Mouse (Mus musculus) C2C12 (cell line): Measurements from ENCODE around the gene Gmds. TPM values are rescaled to one million over a fixed set of nuclear protein-coding genes. Genes with fewer than 3 reads are reported as not detected.

Experiments
- H3K27me3 ChIP-seq: one replicate; pipeline ENCODE4 v1.6.1; 2011; ENCODE audit not compliant: control insufficient read depth, insufficient read depth, insufficient read length
- H3K36me3 ChIP-seq: one replicate; pipeline ENCODE4 v1.6.1; 2011; ENCODE audit not compliant: control insufficient read depth, insufficient read depth
- H3K4me3 ChIP-seq: one replicate; pipeline ENCODE4 v1.5.1; 2011; ENCODE audit warnings: mild to moderate bottlenecking, control low read depth; ENCODE audit not compliant: poor library complexity, insufficient read depth, severe bottlenecking
- H3K79me2 ChIP-seq: one replicate; pipeline ENCODE4 v1.6.1; 2011; ENCODE audit not compliant: control insufficient read depth, insufficient read depth
- H3K79me3 ChIP-seq: one replicate; pipeline ENCODE4 v1.6.1; 2011; ENCODE audit warnings: low read depth, control low read depth
- H3ac ChIP-seq: one replicate; pipeline ENCODE3; 2011; ENCODE audit warnings: low read depth; ENCODE audit not compliant: control insufficient read depth, insufficient read length
- CEBPB ChIP-seq: IDR thresholded peaks from one replicate; pipeline ENCODE4 v1.6.1; 2011; ENCODE audit warnings: low read depth, mild to moderate bottlenecking, control low read depth, moderate library complexity
- CTCF ChIP-seq: IDR thresholded peaks from one replicate; pipeline ENCODE4 v1.5.1; 2011; ENCODE audit not compliant: control insufficient read depth, insufficient read depth, insufficient read length
- FOSL1 ChIP-seq: IDR thresholded peaks from one replicate; pipeline ENCODE4 v1.8.0; 2011; ENCODE audit warnings: mild to moderate bottlenecking, low read length; ENCODE audit not compliant: poor library complexity, insufficient read depth, severe bottlenecking
- MAX ChIP-seq: IDR thresholded peaks from one replicate; pipeline ENCODE4 v1.6.1; 2011; ENCODE audit warnings: mild to moderate bottlenecking, control low read depth
- MYOD1 ChIP-seq: IDR thresholded peaks from one replicate; pipeline ENCODE4 v1.6.1; 2011; ENCODE audit warnings: low read depth; ENCODE audit not compliant: control insufficient read depth, insufficient read length
- MYOG ChIP-seq: IDR thresholded peaks from one replicate; pipeline ENCODE4 v1.6.1; 2011; ENCODE audit not compliant: control insufficient read depth, insufficient read length; ENCODE audit errors: extremely low read depth
- USF1 ChIP-seq: IDR thresholded peaks from one replicate; pipeline ENCODE4 v1.6.1; 2011; ENCODE audit warnings: low read depth, mild to moderate bottlenecking, control low read depth, moderate library complexity
- polyA plus RNA-seq: library from polyadenylated mRNA; unstranded; fragments of >200 nt; fragmentation: generic; extraction: Trizol; gene quantifications from one replicate; pipeline ENCODE4 v1.2.1, GENCODE M21; 2012; ENCODE audit warnings: missing spikeins

The Gmds gene
- polyA plus RNA-seq, 1 experiment: 21.1 TPM

- TF ChIP-seq CTCF: no peak
- no peak for TF ChIP-seq FOSL1
- TF ChIP-seq CEBPB: no peak
- TF ChIP-seq MYOD1: no peak
- TF ChIP-seq USF1: no peak
- TF ChIP-seq MAX: no peak
- TF ChIP-seq MYOG: no peak
- H3ac ChIP-seq: no peak overlapping the region
- no peaks in the 10 kb centered on the region for H3K27me3 ChIP-seq
- H3K79me2 ChIP-seq: no peaks in the 10 kb centered on the region
- no peaks in the 10 kb centered on the region for H3K79me3 ChIP-seq
- no peaks in the 10 kb centered on the region for H3K36me3 ChIP-seq
- H3K4me3 ChIP-seq: no peak overlapping the region
Observed at GRCm38 (mm10) chr13:32088303-32088977, 250.1 kb downstream of the Gmds start.

GRCm38 (mm10) chr13:32080520-32081249, 257.9 kb downstream of the Gmds start:
- Histone ChIP-seq H3K36me3 (no peaks in the 10 kb centered on the region), H3K27me3 (no peaks in the 10 kb centered on the region), H3K79me3 (no peaks in the 10 kb centered on the region), H3K4me3 (no peak overlapping the region), H3K79me2 (no peaks in the 10 kb centered on the region), H3ac (no peak overlapping the region)
- TF ChIP-seq FOSL1 (no peak), USF1 (no peak), CEBPB (no peak), MYOG (no peak), CTCF (no peak), MYOD1 (no peak), MAX (no peak)

- Histone ChIP-seq H3K36me3 (no peaks in the 10 kb centered on the region), H3ac (no peak overlapping the region), H3K27me3 (no peaks in the 10 kb centered on the region), H3K79me3 (no peaks in the 10 kb centered on the region), H3K4me3 (no peak overlapping the region), H3K79me2 (no peaks in the 10 kb centered on the region)
- TF ChIP-seq MAX: no peak
- TF ChIP-seq USF1: no peak
- TF ChIP-seq MYOG: no peak
- no peak for TF ChIP-seq CEBPB
- no peak for TF ChIP-seq FOSL1
- no peak for TF ChIP-seq MYOD1
- no peak for TF ChIP-seq CTCF
Observed at GRCm38 (mm10) chr13:32073630-32074029, 264.9 kb downstream of the Gmds start.

GRCm38 (mm10) chr13:32055321-32055720, 283.2 kb downstream of the Gmds start:
- no peaks in the 10 kb centered on the region for H3K27me3 ChIP-seq
- no peak for TF ChIP-seq CTCF
- TF ChIP-seq MYOD1: no peak
- no peak for TF ChIP-seq USF1
- TF ChIP-seq FOSL1: no peak
- no peak for TF ChIP-seq MAX
- no peak for TF ChIP-seq CEBPB
- no peak for TF ChIP-seq MYOG

GRCm38 (mm10) chr13:32053587-32053986, 285.0 kb downstream of the Gmds start:
- Histone ChIP-seq H3K79me3 (no peaks in the 10 kb centered on the region), H3K79me2 (no peaks in the 10 kb centered on the region), H3ac (no peak overlapping the region), H3K36me3 (no peaks in the 10 kb centered on the region), H3K4me3 (no peak overlapping the region), H3K27me3 (no peaks in the 10 kb centered on the region)
- no peak for TF ChIP-seq MYOG
- no peak for TF ChIP-seq MYOD1
- no peak for TF ChIP-seq FOSL1
- no peak for TF ChIP-seq MAX
- no peak for TF ChIP-seq USF1
- TF ChIP-seq CEBPB: no peak
- no peak for TF ChIP-seq CTCF

More at GRCm38 (mm10) chr13:32055321-32055720, 283.2 kb downstream of the Gmds start:
- no peak overlapping the region for H3K4me3 ChIP-seq
- no peaks in the 10 kb centered on the region for H3K79me3 ChIP-seq
- no peaks in the 10 kb centered on the region for H3K79me2 ChIP-seq
- no peak overlapping the region for H3ac ChIP-seq
- H3K36me3 ChIP-seq: no peaks in the 10 kb centered on the region
